Comparison of ENCODE assay signal across 9 mouse cellular contexts in the genomic region with DNA sequence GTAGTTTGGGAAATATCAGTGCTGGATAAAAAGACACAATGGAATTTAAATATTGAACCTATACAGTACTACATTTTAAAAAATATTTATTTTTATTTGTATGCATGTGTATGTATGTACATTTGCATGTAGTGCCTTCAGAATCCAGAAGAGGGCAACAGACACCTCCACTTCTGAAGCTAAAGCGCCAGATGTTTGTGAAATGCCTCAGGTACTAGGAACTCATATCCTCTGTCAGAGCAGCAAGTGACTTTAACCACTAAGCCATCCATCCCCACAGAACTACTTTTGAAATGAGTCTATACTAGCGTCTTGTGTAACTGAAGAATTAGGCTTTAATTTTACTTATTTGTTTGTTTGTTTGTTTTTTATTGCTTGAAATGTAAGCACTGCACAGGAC.
DNase-seq lines count a peak whose midpoint lies in the region; ATAC-seq and TF ChIP-seq lines count a peak whose summit lies in the region.
"Had no signal": no experiment of that assay in that cellular context is flagged by ENCODE, and none has a peak within 500 bp of the region (broad histone marks: within the 10 kb centered on the region; RNA-seq: fewer than 3 reads in every experiment).

No protein-coding gene starts in this region.

- H3K4me3 ChIP-seq in intestine, postnatal 0 days (ENCODE audit: low read depth, low read length): no peak overlapping the region
- no peak overlapping the region for H3K4me3 ChIP-seq in intestine, embryonic 16.5 days (ENCODE audit: low read length)
- no peak overlapping the region for H3K4me3 ChIP-seq in G1E (ENCODE audit: low read depth, low read length)
- H3K4me3 ChIP-seq in limb, embryonic 14.5 days (replicated peaks; ENCODE audit: low read length): no peak overlapping the region

- DNase-seq in B cell, adult 2 months: peak; percentile 66 to 70
- no peak for DNase-seq in G1E (ENCODE audit: low spot score)
- DNase-seq in embryo, embryonic 9.5 days (ENCODE audit: extremely low spot score): peak; percentile 37
- peak; percentile 31 for DNase-seq in limb, embryonic 14.5 days (ENCODE audit: low spot score)
- peak; percentile 65 for DNase-seq in thymus, postnatal 14 days
- DNase-seq in left cerebral cortex, postnatal 4 days: no peak

- WGBS in intestine, postnatal 0 days: 33% methylated on average over 2 of the region's 2 CpGs
- 36% methylated on average over 2 of the region's 2 CpGs for WGBS in intestine, embryonic 16.5 days
- WGBS in limb, embryonic 14.5 days: 26% methylated on average over 2 of the region's 2 CpGs

- no peaks in the 10 kb centered on the region for H3K27me3 ChIP-seq in intestine, postnatal 0 days (replicated peaks; ENCODE audit: control insufficient read depth, insufficient read depth, low read length)
- H3K27me3 ChIP-seq in intestine, embryonic 16.5 days (replicated peaks; ENCODE audit: control insufficient read depth, insufficient read depth, low read length): no peaks in the 10 kb centered on the region
- H3K27me3 ChIP-seq in G1E (ENCODE audit: insufficient read depth, low read length): no peaks in the 10 kb centered on the region; the same call in 1 of the 2 replicates
- H3K27me3 ChIP-seq in limb, embryonic 14.5 days (ENCODE audit: control insufficient read depth, insufficient read depth, low read length): no peaks in the 10 kb centered on the region

- no peaks in the 10 kb centered on the region for H3K4me1 ChIP-seq in intestine, postnatal 0 days (replicated peaks; ENCODE audit: control insufficient read depth, insufficient read depth, low read length)
- no peaks in the 10 kb centered on the region for H3K4me1 ChIP-seq in intestine, embryonic 16.5 days (ENCODE audit: control insufficient read depth, insufficient read depth, low read length)
- H3K4me1 ChIP-seq in G1E (ENCODE audit: insufficient read depth, low read depth, low read length): no peaks in the 10 kb centered on the region
- no peaks in the 10 kb centered on the region for H3K4me1 ChIP-seq in limb, embryonic 14.5 days (ENCODE audit: control insufficient read depth, insufficient read depth, low read length)

- no peaks in the 10 kb centered on the region for H3K36me3 ChIP-seq in intestine, postnatal 0 days (ENCODE audit: control insufficient read depth, insufficient read depth)
- no peaks in the 10 kb centered on the region for H3K36me3 ChIP-seq in intestine, embryonic 16.5 days (ENCODE audit: control insufficient read depth, insufficient read depth, low read length)
- H3K36me3 ChIP-seq in G1E (replicated peaks): no peaks in the 10 kb centered on the region
- H3K36me3 ChIP-seq in limb, embryonic 14.5 days (ENCODE audit: control insufficient read depth, insufficient read depth, low read length): no peaks in the 10 kb centered on the region

- H3K27ac ChIP-seq in intestine, postnatal 0 days (ENCODE audit: low read depth, low read length): no peak overlapping the region
- H3K27ac ChIP-seq in intestine, embryonic 16.5 days (ENCODE audit: low read length): no peak overlapping the region
- no peak overlapping the region for H3K27ac ChIP-seq in limb, embryonic 14.5 days (replicated peaks; ENCODE audit: low read depth, low read length)
- H3K27ac ChIP-seq: macrophage had no signal

- TF ChIP-seq POLR2A in limb, embryonic 14.5 days (IDR thresholded peaks at IDR 0.05; ENCODE audit: borderline replicate concordance, extremely low read depth, insufficient read depth, insufficient read length): no peak

- no peak overlapping the region for H3K9ac ChIP-seq in intestine, postnatal 0 days (ENCODE audit: low read depth, low read length)
- no peak overlapping the region for H3K9ac ChIP-seq in intestine, embryonic 16.5 days (ENCODE audit: low read depth, low read length)
- H3K9ac ChIP-seq in limb, embryonic 14.5 days (ENCODE audit: low read depth, low read length, severe bottlenecking): no peak overlapping the region

- no peak overlapping the region for H3K4me2 ChIP-seq in intestine, postnatal 0 days (replicated peaks; ENCODE audit: low read depth)
- no peak overlapping the region for H3K4me2 ChIP-seq in intestine, embryonic 16.5 days (ENCODE audit: low read depth, low read length)
- no peak overlapping the region for H3K4me2 ChIP-seq in limb, embryonic 14.5 days (replicated peaks; ENCODE audit: low read depth, low read length, severe bottlenecking)

- peak; percentile 81 for TF ChIP-seq CTCF in intestine, postnatal 0 days (IDR thresholded peaks at IDR 0.05; ENCODE audit: low read depth)
- TF ChIP-seq CTCF in G1E (IDR thresholded peaks at IDR 0.05; ENCODE audit: low read depth, low read length): peak; percentile 34; the same call in 1 of the 2 replicates

- intact Hi-C loops in left cerebral cortex, postnatal 4 days (cut with DNase I): loop anchor here (10.0 kb wide), 1 partner anchor 152 kb away; no protein-coding TSS in a partner anchor

- no peaks in the 10 kb centered on the region for H3K9me3 ChIP-seq in intestine, postnatal 0 days (ENCODE audit: control insufficient read depth)
- no peaks in the 10 kb centered on the region for H3K9me3 ChIP-seq in intestine, embryonic 16.5 days (ENCODE audit: control insufficient read depth, low read length)
- no peaks in the 10 kb centered on the region for H3K9me3 ChIP-seq in G1E (replicated peaks)
- no peaks in the 10 kb centered on the region for H3K9me3 ChIP-seq in limb, embryonic 14.5 days (ENCODE audit: control insufficient read depth, low read length)

- no peak for ATAC-seq in intestine, postnatal 0 days
- ATAC-seq in intestine, embryonic 16.5 days: no peak
- ATAC-seq in G1E (ENCODE audit: extremely low read depth, insufficient number of reproducible peaks, low FRiP score, poor library complexity, severe bottlenecking): peak; percentile 63
- no peak for ATAC-seq in limb, embryonic 14.5 days (ENCODE audit: low FRiP score, low read depth)

Comparison
In these comparisons a context has a peak if more than half of its experiments do, and no peak if none do; other contexts are left out.
1. DNase-seq: peak in B cell, adult 2 months (2 of 2), embryo, embryonic 9.5 days (single experiment), limb, embryonic 14.5 days (single experiment) and thymus, postnatal 14 days (single experiment); none in G1E (single experiment) and left cerebral cortex, postnatal 4 days (single experiment).